Mouse (Mus musculus) testis, adult 2 months (tissue): Measurements from ENCODE around the gene Tgfbr3.

Experiments used
- CTCF ChIP-seq: fragments of 200-500 bp; IDR thresholded peaks from 2 replicates; pipeline ENCODE4 v1.5.1; 2012; ENCODE audit warnings: low read depth, mild to moderate bottlenecking, inconsistent platforms, low read length, moderate library complexity; ENCODE audit not compliant: control insufficient read depth, insufficient read depth, insufficient replicate concordance
- POLR2A ChIP-seq: fragments of 200-500 bp; IDR thresholded peaks from 2 replicates; pipeline ENCODE4 v1.6.1; 2012; ENCODE audit warnings: low read depth, mild to moderate bottlenecking, inconsistent platforms, low read length, moderate library complexity; ENCODE audit not compliant: control insufficient read depth

- TF ChIP-seq CTCF (no peak), POLR2A (no peak)
Observed at GRCm38 (mm10) chr5:107259487-107260040, 29.9 kb downstream of the Tgfbr3 start.
